Mouse (Mus musculus): ENCODE measurements around the gene Clcnkb. TPM values are rescaled to one million over a fixed set of nuclear protein-coding genes. Genes with fewer than 3 reads are reported as not detected.

The Clcnkb gene
- total RNA-seq (2014; rRNA removed; ENCODE audit: low replicate concordance) (0.23 and 0.65 TPM in 2 replicates), polyA plus RNA-seq (2015; fragmentation: Nextera tagmentation; extraction: Ambion mirVana) (0.58 and 0.87 TPM in 2 replicates)

GRCm38 (mm10) chr4:141415924-141416323 is at the start of gene Clcnkb:
Clcnkb (minus strand) TSS chr4:141416014.
- Histone ChIP-seq H3K4me3 (ENCODE audit: low read depth, low read length) (no peak within 1 kb of the TSS), H3K9ac (replicated peaks; ENCODE audit: low read depth, low read length) (no peak within 1 kb of the TSS), H3K4me2 (ENCODE audit: low read depth, low read length) (no peak within 1 kb of the TSS), H3K4me1 (ENCODE audit: control insufficient read depth, insufficient read depth) (peaks cover 12% of the 10 kb centered on the region), H3K27me3 (ENCODE audit: control insufficient read depth, insufficient read depth, low read length) (no peaks in the 10 kb centered on the region), H3K36me3 (replicated peaks; ENCODE audit: control insufficient read depth, insufficient read depth, low read length) (no peaks in the 10 kb centered on the region), H3K27ac (ENCODE audit: low read depth) (no peak within 1 kb of the TSS), H3K9me3 (replicated peaks; ENCODE audit: control insufficient read depth, low read length) (0 out of 2 replicates have a peak, but pooled peaks cover 3% of the 10 kb centered on the region)
- TF ChIP-seq CTCF (IDR thresholded peaks at IDR 0.05; ENCODE audit: low read depth) = no peak
- no peak for TF ChIP-seq EP300 (IDR thresholded peaks at IDR 0.05; ENCODE audit: low read depth)
- ATAC-seq (ENCODE audit: insufficient read depth, low read depth) (no peak), DNase-seq (ENCODE audit: low spot score) (no peak)
- 66% methylated on average over 7 of the region's 7 CpGs for WGBS

- Histone ChIP-seq H3K36me3 (replicated peaks; ENCODE audit: control insufficient read depth, insufficient read depth, low read length) (peaks cover 80% of the 10 kb centered on the region), H3K9me3 (replicated peaks; ENCODE audit: control insufficient read depth, low read length) (no peaks in the 10 kb centered on the region), H3K4me2 (ENCODE audit: low read depth, low read length) (no peak overlapping the region), H3K9ac (replicated peaks; ENCODE audit: low read depth, low read length) (no peak overlapping the region), H3K4me3 (ENCODE audit: low read depth, low read length) (no peak overlapping the region), H3K4me1 (ENCODE audit: control insufficient read depth, insufficient read depth) (no peaks in the 10 kb centered on the region), H3K27ac (ENCODE audit: low read depth) (no peak overlapping the region), H3K27me3 (ENCODE audit: control insufficient read depth, insufficient read depth, low read length) (no peaks in the 10 kb centered on the region)
- 77% methylated on average over 16 of the region's 16 CpGs for WGBS
- DNase-seq (ENCODE audit: low spot score) = no peak
- TF ChIP-seq CTCF (IDR thresholded peaks at IDR 0.05; ENCODE audit: low read depth) = no peak
- TF ChIP-seq EP300 (IDR thresholded peaks at IDR 0.05; ENCODE audit: low read depth) = no peak
- ATAC-seq (ENCODE audit: insufficient read depth, low read depth) = no peak
These were observed 48.9 kb upstream of the Clcnkb start for GRCm38 (mm10) chr4:141464722-141465121.

- H3K9ac ChIP-seq (replicated peaks; ENCODE audit: low read depth, low read length) = no peak overlapping the region
- DNase-seq (ENCODE audit: low spot score) (no peak), ATAC-seq (ENCODE audit: insufficient read depth, low read depth) (no peak)
- H3K4me1 ChIP-seq (ENCODE audit: control insufficient read depth, insufficient read depth) = peaks cover 3% of the 10 kb centered on the region; the same call in 1 of the 2 replicates
- WGBS = 60% methylated on average over 14 of the region's 14 CpGs
- no peak overlapping the region for H3K27ac ChIP-seq (ENCODE audit: low read depth)
- peaks cover 68% of the 10 kb centered on the region for H3K36me3 ChIP-seq (replicated peaks; ENCODE audit: control insufficient read depth, insufficient read depth, low read length)
- H3K27me3 ChIP-seq (ENCODE audit: control insufficient read depth, insufficient read depth, low read length) = no peaks in the 10 kb centered on the region
- no peaks in the 10 kb centered on the region for H3K9me3 ChIP-seq (replicated peaks; ENCODE audit: control insufficient read depth, low read length)
- H3K4me3 ChIP-seq (ENCODE audit: low read depth, low read length) = no peak overlapping the region
- TF ChIP-seq EP300 (IDR thresholded peaks at IDR 0.05; ENCODE audit: low read depth) (no peak), CTCF (IDR thresholded peaks at IDR 0.05; ENCODE audit: low read depth) (no peak)
- H3K4me2 ChIP-seq (ENCODE audit: low read depth, low read length) = no peak overlapping the region
These were observed 47.7 kb upstream of the Clcnkb start for GRCm38 (mm10) chr4:141463472-141463871.

- ATAC-seq (ENCODE audit: insufficient read depth, low read depth) (no peak), DNase-seq (ENCODE audit: low spot score) (no peak)
- H3K4me1 ChIP-seq (ENCODE audit: control insufficient read depth, insufficient read depth) = peaks cover 8% of the 10 kb centered on the region; the same call in 1 of the 2 replicates
- no peak overlapping the region for H3K4me3 ChIP-seq (ENCODE audit: low read depth, low read length)
- 86% methylated on average over 12 of the region's 12 CpGs for WGBS
- H3K36me3 ChIP-seq (replicated peaks; ENCODE audit: control insufficient read depth, insufficient read depth, low read length) = peaks cover 51% of the 10 kb centered on the region
- no peak overlapping the region for H3K4me2 ChIP-seq (ENCODE audit: low read depth, low read length)
- no peak overlapping the region for H3K9ac ChIP-seq (replicated peaks; ENCODE audit: low read depth, low read length)
- no peaks in the 10 kb centered on the region for H3K9me3 ChIP-seq (replicated peaks; ENCODE audit: control insufficient read depth, low read length)
- TF ChIP-seq CTCF (IDR thresholded peaks at IDR 0.05; ENCODE audit: low read depth) (no peak), EP300 (IDR thresholded peaks at IDR 0.05; ENCODE audit: low read depth) (no peak)
- no peaks in the 10 kb centered on the region for H3K27me3 ChIP-seq (ENCODE audit: control insufficient read depth, insufficient read depth, low read length)
- H3K27ac ChIP-seq (ENCODE audit: low read depth) = no peak overlapping the region
These were observed 45.8 kb upstream of the Clcnkb start for GRCm38 (mm10) chr4:141461576-141461975.

GRCm38 (mm10) chr4:141461088-141461487 is 45.3 kb upstream of the Clcnkb start:
- Histone ChIP-seq H3K27me3 (ENCODE audit: control insufficient read depth, insufficient read depth, low read length) (no peaks in the 10 kb centered on the region), H3K4me2 (ENCODE audit: low read depth, low read length) (no peak overlapping the region), H3K36me3 (replicated peaks; ENCODE audit: control insufficient read depth, insufficient read depth, low read length) (peaks cover 50% of the 10 kb centered on the region), H3K4me1 (ENCODE audit: control insufficient read depth, insufficient read depth) (peaks cover 8% of the 10 kb centered on the region; the same call in 1 of the 2 replicates), H3K9ac (replicated peaks; ENCODE audit: low read depth, low read length) (no peak overlapping the region), H3K9me3 (replicated peaks; ENCODE audit: control insufficient read depth, low read length) (no peaks in the 10 kb centered on the region), H3K27ac (ENCODE audit: low read depth) (no peak overlapping the region), H3K4me3 (ENCODE audit: low read depth, low read length) (no peak overlapping the region)
- no peak for DNase-seq (ENCODE audit: low spot score)
- WGBS = 69% methylated on average over 12 of the region's 12 CpGs
- no peak for ATAC-seq (ENCODE audit: insufficient read depth, low read depth)
- TF ChIP-seq CTCF (IDR thresholded peaks at IDR 0.05; ENCODE audit: low read depth) (no peak), EP300 (IDR thresholded peaks at IDR 0.05; ENCODE audit: low read depth) (no peak)

GRCm38 (mm10) chr4:141460481-141460880 is 44.7 kb upstream of the Clcnkb start:
- ATAC-seq (ENCODE audit: insufficient read depth, low read depth) (no peak), DNase-seq (ENCODE audit: low spot score) (no peak)
- Histone ChIP-seq H3K27me3 (ENCODE audit: control insufficient read depth, insufficient read depth, low read length) (no peaks in the 10 kb centered on the region), H3K4me3 (ENCODE audit: low read depth, low read length) (no peak overlapping the region), H3K9me3 (replicated peaks; ENCODE audit: control insufficient read depth, low read length) (no peaks in the 10 kb centered on the region), H3K4me2 (ENCODE audit: low read depth, low read length) (no peak overlapping the region), H3K27ac (ENCODE audit: low read depth) (no peak overlapping the region), H3K4me1 (ENCODE audit: control insufficient read depth, insufficient read depth) (peaks cover 8% of the 10 kb centered on the region; the same call in 1 of the 2 replicates), H3K9ac (replicated peaks; ENCODE audit: low read depth, low read length) (no peak overlapping the region), H3K36me3 (replicated peaks; ENCODE audit: control insufficient read depth, insufficient read depth, low read length) (peaks cover 44% of the 10 kb centered on the region)
- WGBS = 91% methylated on average over 4 of the region's 4 CpGs
- no peak for TF ChIP-seq CTCF (IDR thresholded peaks at IDR 0.05; ENCODE audit: low read depth)
- TF ChIP-seq EP300 (IDR thresholded peaks at IDR 0.05; ENCODE audit: low read depth) = no peak

Data from heart, postnatal 0 days (tissue).